Mouse (Mus musculus): ENCODE measurements at regions not wholly inside any gene's neighbourhood (a gene's known extent, or its start where the extent isn't known, plus 50 kb on each side); places are given as distances from the start of the nearest gene placed in this dataset.

GRCm38 (mm10) chr11:89153466-89154406, 80.1 kb downstream of the Gm525 start:
- no peak for ATAC-seq (ENCODE audit: poor library complexity, severe bottlenecking)

GRCm38 (mm10) chr11:89147990-89148389, 74.3 kb downstream of the Gm525 start:
- ATAC-seq (ENCODE audit: poor library complexity, severe bottlenecking) = no peak

GRCm38 (mm10) chr11:89145281-89145945, 71.8 kb downstream of the Gm525 start:
- ATAC-seq (ENCODE audit: poor library complexity, severe bottlenecking) = no peak

GRCm38 (mm10) chr11:89142527-89143154, 69.0 kb downstream of the Gm525 start:
- no peak for ATAC-seq (ENCODE audit: poor library complexity, severe bottlenecking)
